Mouse (Mus musculus): ENCODE measurements around the gene 1700001P01Rik. TPM values are rescaled to one million over a fixed set of nuclear protein-coding genes. Genes with fewer than 3 reads are reported as not detected.
"Not testable (repeated sequence)": the region's sequence is repeated elsewhere in the genome, so short reads cannot be mapped to it uniquely, and the experiment has no call there.

Gene 1700001P01Rik
- polyA plus RNA-seq, 1 experiment, result not detected

- TF ChIP-seq POLR2A (IDR thresholded peaks at IDR 0.05; ENCODE audit: insufficient read depth, low read depth, low read length), result no peak
Observed at GRCm38 (mm10) chr11:97799994-97800690, 24.4 kb upstream of the 1700001P01Rik start.

GRCm38 (mm10) chr11:97799146-97799993, 23.7 kb upstream of the 1700001P01Rik start:
- peaks cover 17% of the 10 kb centered on the region for H3K4me1 ChIP-seq (ENCODE audit: control insufficient read depth, insufficient read depth, low read length)
- peak overlapping the region; percentile 85 for H3K4me3 ChIP-seq (ENCODE audit: insufficient read depth, low read depth, low read length)
- TF ChIP-seq POLR2A (IDR thresholded peaks at IDR 0.05; ENCODE audit: insufficient read depth, low read depth, low read length) (peak; percentile 87), CTCF (IDR thresholded peaks at IDR 0.05; ENCODE audit: insufficient read depth, low read depth, low read length) (no peak)
- H3K27ac ChIP-seq (ENCODE audit: insufficient read depth, low read depth, low read length), result peak overlapping the region; percentile 89
- under 1% methylated on average over 71 of the region's 71 CpGs for WGBS

More at GRCm38 (mm10) chr11:97799994-97800690, 24.4 kb upstream of the 1700001P01Rik start:
- under 1% methylated on average over 34 of the region's 43 CpGs for WGBS
- H3K27ac ChIP-seq (ENCODE audit: insufficient read depth, low read depth, low read length), result peak overlapping the region; percentile 89
- peaks cover 22% of the 10 kb centered on the region for H3K4me1 ChIP-seq (ENCODE audit: control insufficient read depth, insufficient read depth, low read length)
- peak overlapping the region; percentile 85 for H3K4me3 ChIP-seq (ENCODE audit: insufficient read depth, low read depth, low read length)

DNA sequence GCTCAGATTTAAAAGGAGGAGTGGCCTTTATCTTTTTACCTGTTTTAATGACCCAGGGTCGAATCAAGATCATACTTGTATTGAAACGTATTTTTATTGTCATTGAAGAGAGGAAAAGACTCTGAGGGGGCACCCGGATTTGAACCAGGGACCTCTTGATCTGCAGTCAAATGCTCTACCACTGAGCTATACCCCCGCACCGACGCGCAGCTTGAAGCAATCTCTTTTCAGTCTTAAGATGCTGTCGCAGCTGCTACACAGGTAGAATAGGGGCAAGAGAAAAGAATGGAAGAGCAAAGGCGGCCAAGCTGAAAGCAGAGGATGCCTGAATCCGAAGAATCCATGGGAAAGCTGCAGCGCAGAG, 23.0 kb upstream of the 1700001P01Rik start, which contains the start of gene Lasp1:
Gene Lasp1, plus strand, starts transcription at position 219 of the 364 bp plus-strand sequence.
- WGBS, result under 1% methylated on average over 11 of the region's 11 CpGs
- TF ChIP-seq POLR2A (IDR thresholded peaks at IDR 0.05; ENCODE audit: insufficient read depth, low read depth, low read length) (no peak), CTCF (IDR thresholded peaks at IDR 0.05; ENCODE audit: insufficient read depth, low read depth, low read length) (no peak)
- peak within 1 kb of the TSS; percentile 89 for H3K27ac ChIP-seq (ENCODE audit: insufficient read depth, low read depth, low read length)

DNA sequence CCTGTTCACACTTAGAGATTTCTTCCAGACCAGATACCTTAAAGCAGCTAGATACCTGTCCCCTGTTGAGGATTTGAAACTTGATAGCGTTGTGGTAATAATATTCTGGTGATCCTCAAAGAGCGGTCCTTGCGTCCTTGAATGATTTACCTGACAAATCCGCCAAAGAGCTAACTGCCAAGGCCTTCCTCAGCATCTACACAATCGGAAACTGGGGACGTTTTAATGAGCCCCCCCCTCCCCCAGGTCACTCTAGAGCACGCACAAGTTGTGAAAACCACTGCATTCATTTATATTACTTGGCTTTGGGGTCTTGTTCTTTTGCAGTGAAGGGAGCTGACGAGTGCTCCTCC, 22.3 kb upstream of the 1700001P01Rik start:
- Histone ChIP-seq H3K4me1 (ENCODE audit: control insufficient read depth, insufficient read depth, low read length) (peaks cover 15% of the 10 kb centered on the region), H3K4me3 (ENCODE audit: insufficient read depth, low read depth, low read length) (no peak overlapping the region), H3K27ac (ENCODE audit: insufficient read depth, low read depth, low read length) (no peak overlapping the region)
- 58% methylated on average over 8 of the region's 8 CpGs for WGBS
- TF ChIP-seq POLR2A (IDR thresholded peaks at IDR 0.05; ENCODE audit: insufficient read depth, low read depth, low read length), result no peak
- TF ChIP-seq CTCF (IDR thresholded peaks at IDR 0.05; ENCODE audit: insufficient read depth, low read depth, low read length), result no peak

More for the DNA sequence above, 23.0 kb upstream of the 1700001P01Rik start, which contains the start of gene Lasp1:
- peak within 1 kb of the TSS; percentile 85 for H3K4me3 ChIP-seq (ENCODE audit: insufficient read depth, low read depth, low read length)
- peaks cover 17% of the 10 kb centered on the region for H3K4me1 ChIP-seq (ENCODE audit: control insufficient read depth, insufficient read depth, low read length)

DNA sequence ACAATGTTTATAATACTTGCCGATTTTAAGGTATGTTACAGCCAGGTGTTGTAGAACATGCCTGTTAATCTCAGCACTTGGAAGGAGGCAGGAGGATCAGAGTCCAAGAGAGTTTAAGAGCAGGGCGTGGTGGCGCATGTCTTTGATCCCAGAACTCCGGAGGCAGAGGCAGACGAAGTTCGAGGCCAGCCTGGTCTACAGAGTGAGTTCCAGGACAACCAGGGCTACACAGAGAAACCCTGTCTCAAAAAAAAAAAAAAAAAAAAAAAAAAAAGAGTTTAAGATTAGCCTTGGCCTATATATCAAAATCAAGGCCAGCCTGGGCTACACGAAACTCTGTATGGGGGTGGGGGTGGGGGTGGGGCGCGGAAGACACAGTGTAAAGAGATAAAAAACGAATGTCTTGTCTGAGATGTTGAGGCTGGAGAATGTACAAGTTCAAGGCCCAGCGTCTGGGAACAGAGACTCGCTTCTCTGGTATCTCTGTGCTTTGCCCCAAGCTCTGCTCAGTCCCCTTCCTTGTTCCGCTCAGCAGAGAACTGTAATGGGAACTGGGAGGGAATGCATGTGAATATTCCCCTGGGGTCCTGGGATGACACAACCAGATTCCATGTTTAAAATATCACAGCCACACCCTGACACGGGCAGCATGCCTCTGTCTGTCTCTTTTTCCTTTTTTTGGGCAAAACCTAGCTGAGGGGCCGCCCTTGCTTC, 21.8 kb upstream of the 1700001P01Rik start:
- H3K4me3 ChIP-seq (ENCODE audit: insufficient read depth, low read depth, low read length), result no peak overlapping the region
- H3K4me1 ChIP-seq (ENCODE audit: control insufficient read depth, insufficient read depth, low read length), result peaks cover 15% of the 10 kb centered on the region
- 71% methylated on average over 15 of the region's 15 CpGs for WGBS
- TF ChIP-seq POLR2A (IDR thresholded peaks at IDR 0.05; ENCODE audit: insufficient read depth, low read depth, low read length), result no peak
- TF ChIP-seq CTCF (IDR thresholded peaks at IDR 0.05; ENCODE audit: insufficient read depth, low read depth, low read length), result no peak
- no peak overlapping the region for H3K27ac ChIP-seq (ENCODE audit: insufficient read depth, low read depth, low read length)

DNA sequence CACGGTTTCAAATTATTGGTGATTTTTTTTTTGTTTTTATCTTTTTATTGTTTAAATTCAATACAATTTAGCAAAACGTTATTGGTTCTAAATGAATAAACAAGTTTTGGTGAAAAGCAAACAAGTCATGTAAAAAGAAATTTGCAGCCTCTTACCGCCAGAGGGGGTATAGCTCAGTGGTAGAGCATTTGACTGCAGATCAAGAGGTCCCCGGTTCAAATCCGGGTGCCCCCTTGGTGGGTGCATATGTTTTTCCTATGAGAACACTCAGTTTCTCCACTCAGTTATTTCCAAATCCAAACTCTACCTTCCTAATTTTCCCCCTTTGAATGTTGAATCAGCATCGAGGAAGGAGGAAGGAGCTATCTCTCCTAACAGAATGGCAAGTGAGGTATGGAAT, 21.2 kb upstream of the 1700001P01Rik start:
- Histone ChIP-seq H3K27ac (ENCODE audit: insufficient read depth, low read depth, low read length) (no peak overlapping the region), H3K4me3 (ENCODE audit: insufficient read depth, low read depth, low read length) (no peak overlapping the region), H3K4me1 (ENCODE audit: control insufficient read depth, insufficient read depth, low read length) (peaks cover 14% of the 10 kb centered on the region)
- WGBS, result under 1% methylated on average over 6 of the region's 6 CpGs
- TF ChIP-seq POLR2A (IDR thresholded peaks at IDR 0.05; ENCODE audit: insufficient read depth, low read depth, low read length), result no peak
- TF ChIP-seq CTCF (IDR thresholded peaks at IDR 0.05; ENCODE audit: insufficient read depth, low read depth, low read length), result no peak

GRCm38 (mm10) chr11:97793165-97793564, 17.4 kb upstream of the 1700001P01Rik start:
- TF ChIP-seq CTCF (IDR thresholded peaks at IDR 0.05; ENCODE audit: insufficient read depth, low read depth, low read length), result no peak
- no peak for TF ChIP-seq POLR2A (IDR thresholded peaks at IDR 0.05; ENCODE audit: insufficient read depth, low read depth, low read length)
- 10% methylated on average over 2 of the region's 2 CpGs for WGBS
- Histone ChIP-seq H3K4me3 (ENCODE audit: insufficient read depth, low read depth, low read length) (no peak overlapping the region), H3K27ac (ENCODE audit: insufficient read depth, low read depth, low read length) (no peak overlapping the region), H3K4me1 (ENCODE audit: control insufficient read depth, insufficient read depth, low read length) (no peaks in the 10 kb centered on the region)

DNA sequence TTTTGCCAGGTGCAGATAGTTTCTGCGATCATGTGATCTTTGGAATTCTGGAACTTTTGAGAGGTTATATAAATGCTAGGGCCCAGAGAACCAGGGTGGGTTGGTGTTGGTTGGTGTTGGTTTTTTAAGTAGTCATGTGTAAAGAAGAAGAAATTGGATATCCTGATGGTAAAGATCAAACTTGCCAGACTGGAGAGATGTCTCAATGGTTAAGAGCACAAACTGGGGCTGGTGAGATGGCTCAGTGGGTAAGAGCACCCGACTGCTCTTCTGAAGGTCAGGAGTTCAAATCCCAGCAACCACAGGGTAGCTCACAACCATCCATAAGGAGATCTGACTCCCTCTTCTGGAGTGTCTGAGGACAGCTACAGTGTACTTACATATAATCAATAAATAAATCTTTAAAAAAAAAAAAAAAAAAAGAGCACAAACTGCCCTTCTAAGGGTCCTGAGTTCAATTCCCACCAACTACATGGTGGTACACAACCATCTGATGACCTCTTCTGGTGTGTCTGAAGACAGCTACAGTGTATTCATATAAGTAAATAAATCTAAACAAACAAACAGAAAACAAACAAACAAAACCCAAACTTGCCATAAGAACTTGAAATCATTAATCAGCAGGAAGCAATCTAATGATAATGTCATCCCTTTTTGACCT, 15.2 kb upstream of the 1700001P01Rik start:
- not testable (repeated sequence) for H3K27ac ChIP-seq (ENCODE audit: insufficient read depth, low read depth, low read length); H3K4me1 ChIP-seq (ENCODE audit: control insufficient read depth, insufficient read depth, low read length); H3K4me3 ChIP-seq (ENCODE audit: insufficient read depth, low read depth, low read length)
- 77% methylated on average over 2 of the region's 2 CpGs for WGBS

Measured in olfactory bulb, adult 2 months (tissue).